Mouse (Mus musculus): ENCODE data around the gene Dtd1.

GRCm38 (mm10) chr2:144769118-144769496 lies 169.4 kb downstream of the Dtd1 start:
- no peak for TF ChIP-seq CTCF (IDR thresholded peaks at IDR 0.05; ENCODE audit: borderline replicate concordance, extremely low read depth, insufficient read depth, insufficient read length)
- TF ChIP-seq POLR2A (IDR thresholded peaks at IDR 0.05; ENCODE audit: borderline replicate concordance, extremely low read depth, insufficient read depth, insufficient read length, poor library complexity, severe bottlenecking), result no peak
